ENCODE assay signal across 22 mouse cellular contexts in genomic region chr8:118028061-118028850, GRCm38 (mm10).
A peak's percentile ranks its signal among the peaks of the same experiment; 100 is the strongest.
DNase-seq lines count a peak whose midpoint lies in the region; ATAC-seq and TF ChIP-seq lines count a peak whose summit lies in the region.
"Had no signal": no experiment of that assay in that cellular context is flagged by ENCODE, and none has a peak within 500 bp of the region (broad histone marks: within the 10 kb centered on the region; RNA-seq: fewer than 3 reads in every experiment).

No protein-coding gene starts in this region.

- no peaks in the 10 kb centered on the region for H3K9me3 ChIP-seq in hindbrain, postnatal 0 days (ENCODE audit: low read length)
- H3K9me3 ChIP-seq: forebrain, embryonic 13.5 days; heart, embryonic 10.5 days; stomach, embryonic 15.5 days had no signal

- H3K36me3 ChIP-seq in hindbrain, postnatal 0 days (ENCODE audit: insufficient read depth, low read length), result no peaks in the 10 kb centered on the region
- no peaks in the 10 kb centered on the region for H3K36me3 ChIP-seq in heart, adult 2 months (ENCODE audit: control insufficient read depth, insufficient read depth, low read length)
- H3K36me3 ChIP-seq: heart, embryonic 10.5 days; stomach, embryonic 15.5 days had no signal

- no peak overlapping the region for H3K9ac ChIP-seq in hindbrain, postnatal 0 days (replicated peaks; ENCODE audit: low read length)
- H3K9ac ChIP-seq in heart, adult 2 months (ENCODE audit: low read depth, low read length), result no peak overlapping the region
- H3K9ac ChIP-seq: forebrain, embryonic 13.5 days; hindbrain, embryonic 14.5 days; stomach, embryonic 15.5 days had no signal

- TF ChIP-seq EP300 in heart, adult 2 months (IDR thresholded peaks at IDR 0.05; ENCODE audit: insufficient read depth, low read depth, low read length), result no peak

- no peaks in the 10 kb centered on the region for H3K79me2 ChIP-seq in heart, adult 2 months (replicated peaks; ENCODE audit: control insufficient read depth, insufficient read depth, low read length)

- intact Hi-C loops in left cerebral cortex, postnatal 36 days (cut with DNase I), result no loop called here
- intact Hi-C loops in heart, adult 2 months (cut with DNase I), result no loop called here

- no peaks in the 10 kb centered on the region for H3K4me1 ChIP-seq in hindbrain, postnatal 0 days (ENCODE audit: insufficient read depth, low read length)
- H3K4me1 ChIP-seq in heart, adult 2 months (ENCODE audit: control insufficient read depth, insufficient read depth, low read length), result no peaks in the 10 kb centered on the region
- H3K4me1 ChIP-seq: forebrain, embryonic 13.5 days; heart, embryonic 10.5 days; stomach, embryonic 15.5 days had no signal

- no peaks in the 10 kb centered on the region for H3K27me3 ChIP-seq in hindbrain, postnatal 0 days (ENCODE audit: insufficient read depth, low read length)
- no peaks in the 10 kb centered on the region for H3K27me3 ChIP-seq in heart, adult 2 months (ENCODE audit: control insufficient read depth, insufficient read depth, low read length)
- H3K27me3 ChIP-seq: forebrain, embryonic 13.5 days; stomach, embryonic 15.5 days had no signal

- no peak for ATAC-seq in inflammation-experienced regulatory T-cells, adult 6 months
- ATAC-seq in hindbrain, postnatal 0 days, result no peak
- ATAC-seq: forebrain, embryonic 13.5 days; intestine, postnatal 0 days had no signal

- 93% methylated on average over 13 of the region's 13 CpGs for WGBS in hindbrain, postnatal 0 days
- WGBS in heart, adult 2 months, result 88% methylated on average over 13 of the region's 13 CpGs

- no peak overlapping the region for H3K4me3 ChIP-seq in layer of hippocampus, adult 2 months
- no peak overlapping the region for H3K4me3 ChIP-seq in hindbrain, postnatal 0 days (ENCODE audit: low read length)
- H3K4me3 ChIP-seq in heart, adult 2 months, result no peak overlapping the region
- H3K4me3 ChIP-seq: forebrain, embryonic 13.5 days; gastrocnemius, adult 2 months; heart, embryonic 10.5 days; stomach, embryonic 15.5 days had no signal

- peak; percentile 61 for DNase-seq in right cerebral cortex, adult 18-20 months
- no peak for DNase-seq in right cerebral cortex, postnatal 4 days
- peak; percentile 62 to 67 for DNase-seq in layer of hippocampus, adult 2 months (ENCODE audit: low spot score in 2 of 2)
- peak; percentile 18 to 39 for DNase-seq in left cerebral cortex, postnatal 36 days (ENCODE audit: low spot score in 2 of 2)
- DNase-seq in testis, postnatal 14 days (ENCODE audit: low spot score), result peak; percentile 44
- no peak for DNase-seq in hindbrain, postnatal 0 days (ENCODE audit: low spot score)
- DNase-seq in heart, adult 2 months, result no peak
- DNase-seq: cerebellum, adult 11 months; cerebellum, postnatal 25 days; gastrocnemius, adult 2 months; heart, postnatal 10 days; liver; lung, adult 18-20 months; lung, postnatal 4 days; thymus, postnatal 25 days had no signal

- no peak for TF ChIP-seq POLR2A in heart, adult 2 months (IDR thresholded peaks at IDR 0.05; ENCODE audit: insufficient read depth, low read depth, low read length)

- no peak overlapping the region for H3K27ac ChIP-seq in layer of hippocampus, adult 2 months
- no peak overlapping the region for H3K27ac ChIP-seq in hindbrain, postnatal 0 days
- no peak overlapping the region for H3K27ac ChIP-seq in heart, adult 2 months
- H3K27ac ChIP-seq: forebrain, embryonic 13.5 days; gastrocnemius, adult 2 months; heart, embryonic 10.5 days; hindbrain, embryonic 14.5 days; stomach, embryonic 15.5 days had no signal

- no peak for TF ChIP-seq CTCF in layer of hippocampus, adult 2 months (conservative IDR thresholded peaks at IDR 0.05)
- TF ChIP-seq CTCF in hindbrain, postnatal 0 days (IDR thresholded peaks at IDR 0.05; ENCODE audit: low read depth), result no peak
- TF ChIP-seq CTCF in heart, adult 2 months (IDR thresholded peaks at IDR 0.05), result no peak

- no peak overlapping the region for H3K4me2 ChIP-seq in hindbrain, postnatal 0 days (ENCODE audit: low read depth, low read length)
- H3K4me2 ChIP-seq: forebrain, embryonic 13.5 days; hindbrain, embryonic 14.5 days; midbrain, embryonic 11.5 days; stomach, embryonic 15.5 days had no signal

Comparison
In these comparisons a context has a peak if more than half of its experiments do, and no peak if none do; other contexts are left out.
1. DNase-seq: peak in right cerebral cortex, adult 18-20 months (single experiment), layer of hippocampus, adult 2 months (2 of 2), left cerebral cortex, postnatal 36 days (2 of 2) and testis, postnatal 14 days (single experiment); none in right cerebral cortex, postnatal 4 days (single experiment), hindbrain, postnatal 0 days (single experiment) and heart, adult 2 months (0 of 2).